ENCODE assay signal across 13 mouse cellular contexts in the genomic region with DNA sequence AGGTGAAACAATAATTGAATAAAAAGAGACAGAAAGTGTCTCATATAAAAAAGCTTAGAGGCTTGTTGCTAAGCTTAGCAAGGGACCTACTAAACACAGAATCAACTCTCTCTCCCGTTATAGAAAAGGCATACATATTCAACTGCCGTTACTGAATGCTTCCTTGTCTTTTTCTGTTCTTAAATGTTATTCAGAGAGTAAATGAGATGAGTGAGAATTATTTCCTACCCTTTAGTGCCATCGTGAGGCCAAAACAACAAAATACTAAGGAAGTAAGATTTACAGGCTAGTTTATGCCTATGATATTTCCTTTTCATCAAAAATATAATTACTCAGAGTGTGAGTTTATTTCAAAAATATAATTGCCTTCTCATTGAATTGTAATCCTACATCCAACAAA.
DNase-seq lines count a peak whose midpoint lies in the region; ATAC-seq and TF ChIP-seq lines count a peak whose summit lies in the region.
"Had no signal": no experiment of that assay in that cellular context is flagged by ENCODE, and none has a peak within 500 bp of the region (broad histone marks: within the 10 kb centered on the region; RNA-seq: fewer than 3 reads in every experiment).

No protein-coding gene starts in this region.

- intact Hi-C loops in left cerebral cortex, postnatal 25 days (cut with DNase I): no loop called here
- intact Hi-C loops in left cerebral cortex, postnatal 36 days (cut with DNase I): no loop called here
- intact Hi-C loops in heart, postnatal 10 days (cut with DNase I): no loop called here

- peak; percentile 44; the same call in 1 of the 2 replicates for ATAC-seq in forebrain, embryonic 14.5 days
- ATAC-seq in forebrain, embryonic 12.5 days (ENCODE audit: low FRiP score): no peak
- peak; percentile 78 for ATAC-seq in forebrain, postnatal 0 days
- ATAC-seq: liver, postnatal 0 days had no signal

- no peak overlapping the region for H3K27ac ChIP-seq in forebrain, embryonic 14.5 days (ENCODE audit: low read depth, low read length)
- no peak overlapping the region for H3K27ac ChIP-seq in forebrain, embryonic 12.5 days
- H3K27ac ChIP-seq in forebrain, postnatal 0 days (ENCODE audit: low read depth, low read length): no peak overlapping the region
- H3K27ac ChIP-seq: embryonic facial prominence, embryonic 12.5 days; heart, adult 2 months; kidney, embryonic 15.5 days had no signal

- peak; percentile 73 for DNase-seq in forebrain, embryonic 14.5 days (ENCODE audit: low spot score)
- peak; percentile 7 to 69 for DNase-seq in left cerebral cortex, postnatal 25 days (ENCODE audit: low spot score in 2 of 2)
- DNase-seq in left cerebral cortex, postnatal 36 days (ENCODE audit: low spot score in 2 of 2): no peak
- DNase-seq in MN1 (ENCODE audit: low spot score) (peak; percentile 59), liver (no peak)
- DNase-seq in forebrain, postnatal 0 days: peak; percentile 75
- DNase-seq in heart, postnatal 10 days: no peak
- DNase-seq: heart, adult 2 months; heart, postnatal 36 days; liver, postnatal 0 days had no signal

- TF ChIP-seq CTCF in forebrain, postnatal 0 days (IDR thresholded peaks at IDR 0.05; ENCODE audit: low read depth): peak; percentile 60

- H3K4me2 ChIP-seq in forebrain, embryonic 14.5 days (ENCODE audit: low read length): no peak overlapping the region
- H3K4me2 ChIP-seq in forebrain, embryonic 12.5 days: no peak overlapping the region
- no peak overlapping the region for H3K4me2 ChIP-seq in forebrain, postnatal 0 days (ENCODE audit: low read depth)
- H3K4me2 ChIP-seq: embryonic facial prominence, embryonic 12.5 days; kidney, embryonic 15.5 days had no signal

- no peaks in the 10 kb centered on the region for H3K9me3 ChIP-seq in forebrain, embryonic 14.5 days (replicated peaks; ENCODE audit: control insufficient read depth, low read length)
- no peaks in the 10 kb centered on the region for H3K9me3 ChIP-seq in forebrain, embryonic 12.5 days
- no peaks in the 10 kb centered on the region for H3K9me3 ChIP-seq in forebrain, postnatal 0 days (ENCODE audit: low read length)
- H3K9me3 ChIP-seq: embryonic facial prominence, embryonic 12.5 days; kidney, embryonic 15.5 days had no signal

- H3K9ac ChIP-seq in forebrain, embryonic 14.5 days (ENCODE audit: low read length): no peak overlapping the region
- no peak overlapping the region for H3K9ac ChIP-seq in forebrain, embryonic 12.5 days
- no peak overlapping the region for H3K9ac ChIP-seq in forebrain, postnatal 0 days
- H3K9ac ChIP-seq: embryonic facial prominence, embryonic 12.5 days; kidney, embryonic 15.5 days; liver, postnatal 0 days had no signal

- no peaks in the 10 kb centered on the region for H3K4me1 ChIP-seq in forebrain, embryonic 14.5 days (ENCODE audit: control insufficient read depth, insufficient read depth, low read length)
- no peaks in the 10 kb centered on the region for H3K4me1 ChIP-seq in forebrain, embryonic 12.5 days
- H3K4me1 ChIP-seq in forebrain, postnatal 0 days (ENCODE audit: insufficient read depth): no peaks in the 10 kb centered on the region
- H3K4me1 ChIP-seq: embryonic facial prominence, embryonic 12.5 days; kidney, embryonic 15.5 days had no signal

- WGBS in forebrain, embryonic 14.5 days: 26% methylated on average over 3 of the region's 3 CpGs
- 29% methylated on average over 3 of the region's 3 CpGs for WGBS in forebrain, embryonic 12.5 days
- 9% methylated on average over 3 of the region's 3 CpGs for WGBS in forebrain, postnatal 0 days

- no peaks in the 10 kb centered on the region for H3K27me3 ChIP-seq in forebrain, embryonic 14.5 days (replicated peaks; ENCODE audit: control insufficient read depth, insufficient read depth, low read length)
- no peaks in the 10 kb centered on the region for H3K27me3 ChIP-seq in forebrain, embryonic 12.5 days
- H3K27me3 ChIP-seq in forebrain, postnatal 0 days (ENCODE audit: insufficient read depth, low read length): no peaks in the 10 kb centered on the region
- H3K27me3 ChIP-seq: embryonic facial prominence, embryonic 12.5 days; kidney, embryonic 15.5 days had no signal

- H3K4me3 ChIP-seq in forebrain, embryonic 14.5 days (ENCODE audit: low read depth, low read length): no peak overlapping the region
- no peak overlapping the region for H3K4me3 ChIP-seq in forebrain, embryonic 12.5 days (replicated peaks)
- no peak overlapping the region for H3K4me3 ChIP-seq in forebrain, postnatal 0 days (ENCODE audit: low read depth, low read length)
- H3K4me3 ChIP-seq: embryonic facial prominence, embryonic 12.5 days; heart, adult 2 months; kidney, embryonic 15.5 days had no signal

- no peaks in the 10 kb centered on the region for H3K36me3 ChIP-seq in forebrain, embryonic 14.5 days (ENCODE audit: control insufficient read depth, insufficient read depth, low read length)
- no peaks in the 10 kb centered on the region for H3K36me3 ChIP-seq in forebrain, embryonic 12.5 days (replicated peaks)
- H3K36me3 ChIP-seq in forebrain, postnatal 0 days (ENCODE audit: insufficient read depth): no peaks in the 10 kb centered on the region
- H3K36me3 ChIP-seq: embryonic facial prominence, embryonic 12.5 days; kidney, embryonic 15.5 days had no signal

Comparison
In these comparisons a context has a peak if more than half of its experiments do, and no peak if none do; other contexts are left out.
1. DNase-seq: peak in forebrain, embryonic 14.5 days (single experiment), left cerebral cortex, postnatal 25 days (2 of 2), MN1 (single experiment) and forebrain, postnatal 0 days (single experiment); none in left cerebral cortex, postnatal 36 days (0 of 2), heart, postnatal 10 days (0 of 2) and liver (single experiment).